Mouse (Mus musculus): Measurements from ENCODE around the gene Ripor3.

The Ripor3 gene

DNA sequence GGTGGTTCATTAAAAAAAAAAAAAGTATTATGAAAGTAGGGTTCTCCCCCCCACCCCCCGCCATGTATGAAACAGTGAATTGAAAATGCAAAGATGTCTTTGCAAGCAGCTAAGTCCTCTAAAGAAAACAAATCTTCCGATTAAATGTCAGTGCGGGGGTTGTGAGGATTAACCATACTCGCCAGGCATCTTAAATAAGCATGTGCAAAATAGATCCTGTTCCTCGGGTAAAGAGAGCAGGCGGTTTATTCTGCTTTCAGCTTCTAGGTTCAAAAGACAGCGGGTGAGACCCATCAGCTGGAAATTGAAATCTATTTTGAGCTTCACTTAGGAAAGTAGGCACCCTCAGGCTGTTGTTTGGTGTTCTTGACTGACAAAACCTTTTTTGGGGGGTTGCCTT lies 77.0 kb downstream of the Ripor3 start:
- DNase-seq (ENCODE audit: low spot score in 2 of 2) = no peak

DNA sequence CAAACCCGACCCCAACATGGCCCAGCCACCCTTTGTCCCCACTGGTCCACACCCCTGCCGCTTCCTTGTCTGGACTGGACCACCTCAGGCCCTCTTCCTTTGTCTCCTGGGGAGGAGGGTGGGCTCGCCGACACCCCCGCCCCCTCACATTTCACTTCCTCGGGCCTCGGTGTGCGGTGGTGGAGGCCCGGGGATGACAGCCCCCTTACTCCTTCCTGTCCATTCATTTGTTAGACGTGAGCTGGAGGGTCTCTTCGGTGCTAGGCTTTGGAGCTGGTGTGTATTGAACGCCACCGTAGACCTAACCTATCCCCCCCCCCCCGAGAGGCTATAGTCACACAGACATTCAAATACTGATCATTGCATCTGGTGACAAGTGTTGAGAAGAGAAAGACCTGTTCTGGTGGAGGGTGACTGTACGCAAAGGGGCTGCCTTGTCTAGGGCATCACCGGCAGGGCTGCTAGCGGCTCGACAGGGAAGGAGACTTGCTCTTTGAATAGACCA lies 77.6 kb downstream of the Ripor3 start:
- DNase-seq (ENCODE audit: low spot score in 2 of 2) = no peak

DNA sequence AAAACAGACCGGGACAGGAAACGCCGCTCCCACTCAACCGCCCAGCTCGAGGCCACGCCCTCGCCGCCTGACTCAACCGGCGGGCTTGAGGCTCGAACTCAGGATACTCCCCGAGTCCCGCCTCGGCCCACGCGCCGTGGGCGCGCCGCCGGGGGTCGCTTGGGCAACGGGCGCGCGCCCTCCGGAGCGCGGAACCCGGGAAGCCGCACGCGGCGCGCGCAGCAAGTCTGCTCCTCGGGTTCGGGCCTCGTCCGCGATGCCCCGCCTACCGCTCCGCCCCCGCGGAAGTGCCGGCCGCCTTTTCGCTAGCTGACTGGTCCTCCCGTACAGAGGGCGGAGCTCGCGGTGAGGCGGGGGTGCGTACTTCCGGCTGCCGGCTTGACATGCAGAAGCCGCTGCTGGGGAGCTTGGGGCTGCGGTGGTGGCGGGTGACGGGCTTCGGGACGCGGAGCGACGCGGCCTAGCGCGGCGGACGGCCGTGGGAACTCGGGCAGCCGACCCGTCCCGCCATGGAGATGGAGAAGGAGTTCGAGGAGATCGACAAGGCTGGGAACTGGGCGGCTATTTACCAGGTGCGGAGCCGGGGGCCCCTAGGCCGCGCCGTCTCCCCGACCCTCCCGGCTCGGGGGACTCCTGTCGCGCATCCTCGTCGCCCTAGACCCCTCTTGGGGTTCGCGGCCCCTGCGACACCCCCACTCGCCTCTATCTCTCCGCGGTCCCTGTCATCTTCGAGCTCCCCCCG lies 78.3 kb downstream of the Ripor3 start, which contains the start of gene Ptpn1:
Gene Ptpn1 (plus strand): TSS at position 73 of the 742 bp plus-strand sequence.
- peak; percentile 95 to 97 for DNase-seq (ENCODE audit: low spot score in 2 of 2)

GRCm38 (mm10) chr2:167930975-167931374 lies 79.4 kb downstream of the Ripor3 start:
- no peak for DNase-seq (ENCODE audit: low spot score in 2 of 2)

Measured in spleen, postnatal 14 days (tissue).